Mouse (Mus musculus): ENCODE measurements at regions not wholly inside any gene's neighbourhood (a gene's known extent, or its start where the extent isn't known, plus 50 kb on each side); places are given as distances from the start of the nearest gene placed in this dataset.

GRCm38 (mm10) chr6:117237096-117237495 lies 68.8 kb downstream of the Cxcl12 start:
- dilution Hi-C loops (cut with MboI; ENCODE audit: extremely low pct_ligation_motif_present, extremely low pct_unique_long_range_greater_than_20kb, low sequenced_read_pairs), result no loop called here
- in situ Hi-C loops (cut with MboI; ENCODE audit: low pct_ligation_motif_present, low pct_unique_long_range_greater_than_20kb, low sequenced_read_pairs), result no loop called here
- H3K9ac ChIP-seq (ENCODE audit: insufficient read depth, low read depth), result no peak overlapping the region

GRCm38 (mm10) chr6:117241206-117241605 lies 72.9 kb downstream of the Cxcl12 start:
- no peak for TF ChIP-seq BHLHE40 (IDR thresholded peaks at IDR 0.05; ENCODE audit: low read depth, low read length)
- no peak for TF ChIP-seq SIN3A (IDR thresholded peaks at IDR 0.05; ENCODE audit: low read length)
- TF ChIP-seq HCFC1 (IDR thresholded peaks at IDR 0.05; ENCODE audit: low read depth, low read length), result no peak
- H3K4me3 ChIP-seq (replicated peaks in 1 of 3; ENCODE audit: low read depth in 2 of 3, low read length in 2 of 3, poor library complexity in 1 of 3), result no peak overlapping the region
- H3K27me3 ChIP-seq (replicated peaks), result peaks cover 4% of the 10 kb centered on the region
- no peak overlapping the region for H3K9ac ChIP-seq (ENCODE audit: insufficient read depth, low read depth)
- H3K9me3 ChIP-seq (replicated peaks; ENCODE audit: low read length), result no peaks in the 10 kb centered on the region
- no peak overlapping the region for H3K27ac ChIP-seq (ENCODE audit: insufficient read depth, low read depth)
- no peaks in the 10 kb centered on the region for H3K36me3 ChIP-seq (replicated peaks in 1 of 2; ENCODE audit: control insufficient read depth in 1 of 2, insufficient read depth in 1 of 2, low read length in 1 of 2)
- H3K79me2 ChIP-seq (replicated peaks; ENCODE audit: control insufficient read depth, extremely low read depth, insufficient read depth, poor library complexity, severe bottlenecking), result no peaks in the 10 kb centered on the region
- H3K4me1 ChIP-seq (ENCODE audit: control insufficient read depth in 1 of 2, insufficient read depth in 2 of 2), result peaks cover 3 to 12% of the 10 kb centered on the region in 2 experiments; a peak in 2 of 4 replicates
- DNase-seq (ENCODE audit: extremely low read depth), result no peak
- no peak overlapping the region for H3K4me2 ChIP-seq (ENCODE audit: insufficient read depth, low read depth, poor library complexity, severe bottlenecking)
- in situ Hi-C loops (cut with MboI; ENCODE audit: low pct_ligation_motif_present, low pct_unique_long_range_greater_than_20kb, low sequenced_read_pairs), result no loop called here
- dilution Hi-C loops (cut with MboI; ENCODE audit: extremely low pct_ligation_motif_present, extremely low pct_unique_long_range_greater_than_20kb, low sequenced_read_pairs), result no loop called here

More at GRCm38 (mm10) chr6:117237096-117237495, 68.8 kb downstream of the Cxcl12 start:
- H3K27me3 ChIP-seq (replicated peaks), result peaks cover 3% of the 10 kb centered on the region
- no peaks in the 10 kb centered on the region for H3K9me3 ChIP-seq (replicated peaks; ENCODE audit: low read length)
- H3K4me2 ChIP-seq (ENCODE audit: insufficient read depth, low read depth, poor library complexity, severe bottlenecking), result no peak overlapping the region
- no peak overlapping the region for H3K27ac ChIP-seq (ENCODE audit: insufficient read depth, low read depth)
- peaks cover 0 to 4% of the 10 kb centered on the region in 2 experiments; a peak in 1 of 4 replicates for H3K4me1 ChIP-seq (ENCODE audit: control insufficient read depth in 1 of 2, insufficient read depth in 2 of 2)
- H3K79me2 ChIP-seq (replicated peaks; ENCODE audit: control insufficient read depth, extremely low read depth, insufficient read depth, poor library complexity, severe bottlenecking), result no peaks in the 10 kb centered on the region
- H3K36me3 ChIP-seq (replicated peaks in 1 of 2; ENCODE audit: control insufficient read depth in 1 of 2, insufficient read depth in 1 of 2, low read length in 1 of 2), result no peaks in the 10 kb centered on the region
- DNase-seq (ENCODE audit: extremely low read depth), result no peak
- H3K4me3 ChIP-seq (replicated peaks in 1 of 3; ENCODE audit: low read depth in 2 of 3, low read length in 2 of 3, poor library complexity in 1 of 3), result no peak overlapping the region
- no peak for TF ChIP-seq CHD1 (IDR thresholded peaks at IDR 0.05; ENCODE audit: low read depth, low read length)
- TF ChIP-seq ZC3H11A (IDR thresholded peaks at IDR 0.05; ENCODE audit: low read depth, low read length), result no peak
- TF ChIP-seq MEF2A (IDR thresholded peaks at IDR 0.05; ENCODE audit: borderline replicate concordance, low read depth, low read length), result no peak
- TF ChIP-seq EP300 (IDR thresholded peaks at IDR 0.05; ENCODE audit: low read length), result no peak
- no peak for TF ChIP-seq MAZ (IDR thresholded peaks at IDR 0.05; ENCODE audit: low read depth, low read length)
- TF ChIP-seq ZKSCAN1 (IDR thresholded peaks at IDR 0.05; ENCODE audit: borderline replicate concordance, low read depth, low read length), result no peak

- DNase-seq (ENCODE audit: extremely low read depth), result no peak
- Histone ChIP-seq H3K4me1 (ENCODE audit: control insufficient read depth in 1 of 2, insufficient read depth in 2 of 2) (peaks cover 5 to 30% of the 10 kb centered on the region in 2 experiments; a peak in 3 of 4 replicates), H3K27me3 (replicated peaks) (peaks cover 4% of the 10 kb centered on the region), H3K9ac (ENCODE audit: insufficient read depth, low read depth) (no peak overlapping the region), H3K4me2 (ENCODE audit: insufficient read depth, low read depth, poor library complexity, severe bottlenecking) (no peak overlapping the region), H3K36me3 (replicated peaks in 1 of 2; ENCODE audit: control insufficient read depth in 1 of 2, insufficient read depth in 1 of 2, low read length in 1 of 2) (no peaks in the 10 kb centered on the region), H3K4me3 (replicated peaks in 1 of 3; ENCODE audit: low read depth in 2 of 3, low read length in 2 of 3, poor library complexity in 1 of 3) (no peak overlapping the region), H3K27ac (ENCODE audit: insufficient read depth, low read depth) (no peak overlapping the region), H3K9me3 (replicated peaks; ENCODE audit: low read length) (no peaks in the 10 kb centered on the region), H3K79me2 (replicated peaks; ENCODE audit: control insufficient read depth, extremely low read depth, insufficient read depth, poor library complexity, severe bottlenecking) (no peaks in the 10 kb centered on the region)
- TF ChIP-seq ZMIZ1 (IDR thresholded peaks at IDR 0.05; ENCODE audit: low read depth, low read length) (no peak), CHD2 (IDR thresholded peaks at IDR 0.05; ENCODE audit: low read length) (no peak), GABPA (IDR thresholded peaks at IDR 0.05; ENCODE audit: insufficient replicate concordance, low read depth, low read length) (no peak), MAFK (IDR thresholded peaks at IDR 0.05; ENCODE audit: insufficient replicate concordance, low read length) (no peak), NELFE (IDR thresholded peaks at IDR 0.05; ENCODE audit: low read depth, low read length) (no peak), SIN3A (IDR thresholded peaks at IDR 0.05; ENCODE audit: low read length) (no peak), CHD1 (IDR thresholded peaks at IDR 0.05; ENCODE audit: low read depth, low read length) (no peak), MXI1 (IDR thresholded peaks at IDR 0.05; ENCODE audit: low read depth, low read length) (no peak), POLR2AphosphoS2 (IDR thresholded peaks at IDR 0.05; ENCODE audit: low read depth, low read length) (no peak), PAX5 (IDR thresholded peaks at IDR 0.05; ENCODE audit: low read length) (no peak), ETS1 (conservative IDR thresholded peaks at IDR 0.05; ENCODE audit: low read depth, low read length) (no peak), MAZ (IDR thresholded peaks at IDR 0.05; ENCODE audit: low read depth, low read length) (no peak), UBTF (IDR thresholded peaks at IDR 0.05; ENCODE audit: low read depth, low read length) (no peak), NRF1 (IDR thresholded peaks at IDR 0.05; ENCODE audit: low read depth, low read length) (no peak)
- dilution Hi-C loops (cut with MboI; ENCODE audit: extremely low pct_ligation_motif_present, extremely low pct_unique_long_range_greater_than_20kb, low sequenced_read_pairs), result no loop called here
- in situ Hi-C loops (cut with MboI; ENCODE audit: low pct_ligation_motif_present, low pct_unique_long_range_greater_than_20kb, low sequenced_read_pairs), result no loop called here
Observed at GRCm38 (mm10) chr6:117245398-117245797, 77.1 kb downstream of the Cxcl12 start.
